Mouse (Mus musculus) testis, adult 2 months (tissue): ENCODE results near the gene Fam217b.

Source experiments
- CTCF ChIP-seq: fragments of 200-500 bp; IDR thresholded peaks from 2 replicates; pipeline ENCODE4 v1.5.1; 2012; ENCODE audit warnings: low read depth, mild to moderate bottlenecking, inconsistent platforms, low read length, moderate library complexity; ENCODE audit not compliant: control insufficient read depth, insufficient read depth, insufficient replicate concordance
- POLR2A ChIP-seq: fragments of 200-500 bp; IDR thresholded peaks from 2 replicates; pipeline ENCODE4 v1.6.1; 2012; ENCODE audit warnings: low read depth, mild to moderate bottlenecking, inconsistent platforms, low read length, moderate library complexity; ENCODE audit not compliant: control insufficient read depth

DNA sequence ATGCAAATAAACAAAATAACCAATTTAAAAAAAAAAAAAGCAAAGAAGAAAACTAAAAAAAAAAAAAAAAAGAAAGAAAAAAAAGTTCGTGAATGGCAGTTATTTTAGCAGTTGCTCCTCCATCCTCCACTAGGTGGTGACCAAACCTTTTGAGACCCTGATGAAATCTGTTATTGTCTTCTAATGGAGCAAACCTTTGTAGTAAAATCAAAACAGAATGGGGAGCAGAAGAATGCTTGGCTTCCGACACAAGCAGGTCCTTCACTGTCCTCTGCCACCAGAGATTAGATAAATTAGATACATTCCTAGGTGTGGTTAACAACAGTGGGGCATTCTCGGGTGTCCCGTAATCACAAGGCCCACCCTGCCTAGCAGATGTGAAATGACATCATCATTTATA lies 11.9 kb downstream of the Fam217b start:
- TF ChIP-seq CTCF (no peak), POLR2A (no peak)
